Mouse (Mus musculus): Measurements from ENCODE around the gene Tfpt. TPM values are rescaled to one million over a fixed set of nuclear protein-coding genes. Genes with fewer than 3 reads are reported as not detected.

The Tfpt gene
- polyA plus RNA-seq, 1 experiment from 2014 or later, result 38.9 TPM

- Histone ChIP-seq H3K4me3 (replicated peaks) (peak overlapping the region; percentile 98), H3K27me3 (no peaks in the 10 kb centered on the region), H3K9me3 (no peaks in the 10 kb centered on the region), H3K27ac (no peak overlapping the region; the same call in 1 of the 2 replicates), H3K4me1 (replicated peaks) (peaks cover 41% of the 10 kb centered on the region), H3K9ac (replicated peaks) (peak overlapping the region; percentile 98), H3K36me3 (peaks cover 27% of the 10 kb centered on the region), H3K4me2 (replicated peaks) (peak overlapping the region; percentile 91)
- WGBS, result 74% methylated on average over 4 of the region's 4 CpGs
- no peak for ATAC-seq
These were observed 16.9 kb upstream of the Tfpt start for GRCm38 (mm10) chr7:3646641-3647040.

- H3K4me1 ChIP-seq (replicated peaks), result peaks cover 41% of the 10 kb centered on the region
- peak overlapping the region; percentile 97; the same call in 1 of the 2 replicates for H3K27ac ChIP-seq
- 16% methylated on average over 9 of the region's 9 CpGs for WGBS
- H3K27me3 ChIP-seq, result no peaks in the 10 kb centered on the region
- H3K9me3 ChIP-seq, result no peaks in the 10 kb centered on the region
- ATAC-seq, result no peak
- H3K9ac ChIP-seq (replicated peaks), result peak overlapping the region; percentile 98
- H3K4me2 ChIP-seq (replicated peaks), result peak overlapping the region; percentile 91
- H3K4me3 ChIP-seq (replicated peaks), result peak overlapping the region; percentile 98
- H3K36me3 ChIP-seq, result peaks cover 27% of the 10 kb centered on the region
These were observed 16.5 kb upstream of the Tfpt start for GRCm38 (mm10) chr7:3646188-3646587.

- H3K36me3 ChIP-seq, result peaks cover 27% of the 10 kb centered on the region
- H3K4me1 ChIP-seq (replicated peaks), result peaks cover 41% of the 10 kb centered on the region
- peak overlapping the region; percentile 98 for H3K4me3 ChIP-seq (replicated peaks)
- peak; percentile 21; the same call in 1 of the 2 replicates for ATAC-seq
- no peaks in the 10 kb centered on the region for H3K9me3 ChIP-seq
- H3K9ac ChIP-seq (replicated peaks), result peak overlapping the region; percentile 98
- H3K4me2 ChIP-seq (replicated peaks), result peak overlapping the region; percentile 91
- H3K27ac ChIP-seq, result peak overlapping the region; percentile 97
- no peaks in the 10 kb centered on the region for H3K27me3 ChIP-seq
- under 1% methylated on average over 54 of the region's 58 CpGs for WGBS
These were observed 15.8 kb upstream of the Tfpt start for GRCm38 (mm10) chr7:3645488-3646025.

- peak within 1 kb of the TSS; percentile 98 for H3K9ac ChIP-seq (replicated peaks)
- WGBS, result under 1% methylated on average over 56 of the region's 58 CpGs
- H3K9me3 ChIP-seq, result no peaks in the 10 kb centered on the region
- peaks cover 41% of the 10 kb centered on the region for H3K4me1 ChIP-seq (replicated peaks)
- H3K36me3 ChIP-seq, result peaks cover 32% of the 10 kb centered on the region
- peak within 1 kb of the TSS; percentile 98 for H3K4me3 ChIP-seq (replicated peaks)
- peak within 1 kb of the TSS; percentile 97 for H3K27ac ChIP-seq
- no peaks in the 10 kb centered on the region for H3K27me3 ChIP-seq
- peak; percentile 99 for ATAC-seq
- H3K4me2 ChIP-seq (replicated peaks), result peak within 1 kb of the TSS; percentile 91
These were observed 15.2 kb upstream of the Tfpt start, which contains the start of gene Cnot3 for GRCm38 (mm10) chr7:3644672-3645487. Cnot3 (plus strand) TSS chr7:3645268.

- Histone ChIP-seq H3K27ac (peak overlapping the region; percentile 46; the same call in 1 of the 2 replicates), H3K27me3 (no peaks in the 10 kb centered on the region), H3K9me3 (no peaks in the 10 kb centered on the region), H3K4me2 (replicated peaks) (peak overlapping the region; percentile 68), H3K36me3 (peaks cover 38% of the 10 kb centered on the region), H3K4me3 (replicated peaks) (peak overlapping the region; percentile 98), H3K4me1 (replicated peaks) (peaks cover 41% of the 10 kb centered on the region), H3K9ac (replicated peaks) (peak overlapping the region; percentile 39; the same call in 1 of the 2 replicates)
- ATAC-seq, result no peak
- under 1% methylated on average over 11 of the region's 11 CpGs for WGBS
These were observed 14.6 kb upstream of the Tfpt start for GRCm38 (mm10) chr7:3644348-3644671.

GRCm38 (mm10) chr7:3643843-3644242 is 14.1 kb upstream of the Tfpt start:
- H3K27ac ChIP-seq, result no peak overlapping the region

GRCm38 (mm10) chr7:3643412-3643811 is 13.7 kb upstream of the Tfpt start:
- Histone ChIP-seq H3K27me3 (no peaks in the 10 kb centered on the region), H3K4me3 (replicated peaks) (no peak overlapping the region), H3K4me2 (replicated peaks) (0 out of 2 replicates have a peak overlapping the region, but pooled peaks have one; percentile 68), H3K4me1 (replicated peaks) (peaks cover 32% of the 10 kb centered on the region), H3K9ac (replicated peaks) (no peak overlapping the region), H3K27ac (no peak overlapping the region), H3K36me3 (peaks cover 47% of the 10 kb centered on the region), H3K9me3 (no peaks in the 10 kb centered on the region)
- no peak for ATAC-seq
- 74% methylated on average over 5 of the region's 5 CpGs for WGBS

More at GRCm38 (mm10) chr7:3643843-3644242, 14.1 kb upstream of the Tfpt start:
- H3K4me1 ChIP-seq (replicated peaks), result peaks cover 36% of the 10 kb centered on the region
- 0 out of 2 replicates have a peak overlapping the region, but pooled peaks have one; percentile 39 for H3K9ac ChIP-seq (replicated peaks)
- no peak for ATAC-seq
- peak overlapping the region; percentile 68 for H3K4me2 ChIP-seq (replicated peaks)
- peak overlapping the region; percentile 98 for H3K4me3 ChIP-seq (replicated peaks)
- H3K27me3 ChIP-seq, result no peaks in the 10 kb centered on the region
- H3K9me3 ChIP-seq, result no peaks in the 10 kb centered on the region
- WGBS, result 24% methylated on average over 9 of the region's 9 CpGs
- H3K36me3 ChIP-seq, result peaks cover 42% of the 10 kb centered on the region

GRCm38 (mm10) chr7:3630478-3630815 is 718 bp upstream of the Tfpt start:
- no peak overlapping the region for H3K27ac ChIP-seq
- peak overlapping the region; percentile 82 for H3K9ac ChIP-seq (replicated peaks)
- no peaks in the 10 kb centered on the region for H3K9me3 ChIP-seq
- peak overlapping the region; percentile 79 for H3K4me3 ChIP-seq (replicated peaks)
- no peaks in the 10 kb centered on the region for H3K27me3 ChIP-seq
- H3K36me3 ChIP-seq, result peaks cover 44% of the 10 kb centered on the region
- 74% methylated on average over 3 of the region's 3 CpGs for WGBS
- peaks cover 27% of the 10 kb centered on the region for H3K4me1 ChIP-seq (replicated peaks)
- H3K4me2 ChIP-seq (replicated peaks), result peak overlapping the region; percentile 99
- peak; percentile 10 for ATAC-seq

GRCm38 (mm10) chr7:3629030-3629429 is 699 bp downstream of the Tfpt start:
- H3K27ac ChIP-seq, result peak overlapping the region; percentile 70; the same call in 1 of the 2 replicates
- 41% methylated on average over 4 of the region's 4 CpGs for WGBS
- peak; percentile 81 for ATAC-seq
- peaks cover 44% of the 10 kb centered on the region for H3K36me3 ChIP-seq
- no peaks in the 10 kb centered on the region for H3K27me3 ChIP-seq
- H3K4me2 ChIP-seq (replicated peaks), result peak overlapping the region; percentile 99
- H3K4me1 ChIP-seq (replicated peaks), result peaks cover 27% of the 10 kb centered on the region
- peak overlapping the region; percentile 90 for H3K9ac ChIP-seq (replicated peaks)
- H3K9me3 ChIP-seq, result no peaks in the 10 kb centered on the region
- H3K4me3 ChIP-seq (replicated peaks), result peak overlapping the region; percentile 79

- Histone ChIP-seq H3K9ac (replicated peaks) (peak within 1 kb of the TSS; percentile 88), H3K4me3 (replicated peaks) (peak within 1 kb of the TSS; percentile 82), H3K4me2 (replicated peaks) (peak within 1 kb of the TSS; percentile 88), H3K9me3 (no peaks in the 10 kb centered on the region), H3K4me1 (replicated peaks) (peaks cover 12% of the 10 kb centered on the region), H3K27me3 (no peaks in the 10 kb centered on the region), H3K27ac (peak within 1 kb of the TSS; percentile 59), H3K36me3 (peaks cover 30% of the 10 kb centered on the region)
- under 1% methylated on average over 32 of the region's 32 CpGs for WGBS
- ATAC-seq, result peak; percentile 98
These were observed 12.3 kb downstream of the Tfpt start, which contains the start of gene Ndufa3 for GRCm38 (mm10) chr7:3617242-3617995. Ndufa3 (plus strand) TSS chr7:3617373.

- WGBS, result 40% methylated on average over 6 of the region's 6 CpGs
- Histone ChIP-seq H3K4me3 (replicated peaks) (peak overlapping the region; percentile 82), H3K27ac (no peak overlapping the region), H3K36me3 (peaks cover 24% of the 10 kb centered on the region), H3K27me3 (no peaks in the 10 kb centered on the region), H3K9me3 (no peaks in the 10 kb centered on the region), H3K9ac (replicated peaks) (no peak overlapping the region), H3K4me1 (replicated peaks) (peaks cover 12% of the 10 kb centered on the region), H3K4me2 (replicated peaks) (peak overlapping the region; percentile 88; the same call in 1 of the 2 replicates)
- ATAC-seq, result peak; percentile 62
These were observed 13.1 kb downstream of the Tfpt start for GRCm38 (mm10) chr7:3616389-3617241.

All from midbrain, embryonic 13.5 days (tissue).